Mouse (Mus musculus) thymus, adult 2 months (tissue): ENCODE results near the gene Lef1.

Experiments used
- CTCF ChIP-seq: fragments of 200-500 bp; IDR thresholded peaks from 2 replicates; pipeline ENCODE4 v1.5.1; 2012; ENCODE audit warnings: mild to moderate bottlenecking, control low read depth, low read length, moderate library complexity, borderline replicate concordance; ENCODE audit not compliant: control insufficient read depth, poor library complexity, insufficient read depth; ENCODE audit errors: extremely low read depth
- POLR2A ChIP-seq: fragments of 200-500 bp; IDR thresholded peaks from 2 replicates; pipeline ENCODE4 v1.6.1; 2012; ENCODE audit warnings: mild to moderate bottlenecking, low read length, control low read depth, moderate library complexity; ENCODE audit not compliant: control insufficient read depth, poor library complexity, insufficient read depth; ENCODE audit errors: extremely low read depth

GRCm38 (mm10) chr3:131078719-131079118 is 31.6 kb upstream of the Lef1 start:
- no peak for TF ChIP-seq CTCF
- no peak for TF ChIP-seq POLR2A
